Mouse (Mus musculus) spleen, adult 12 weeks (tissue): ENCODE measurements around the gene Manf.

Experiments used
- DNase-seq: peaks from one replicate; pipeline ENCODE4 v3.0.0; 2022; ENCODE audit warnings: low spot score

Manf gene

GRCm38 (mm10) chr9:106884996-106885900 lies 6.5 kb downstream of the Manf start:
- DNase-seq, result peak; percentile 9

- DNase-seq, result no peak
Observed at GRCm38 (mm10) chr9:106884306-106884705, 7.5 kb downstream of the Manf start.

- no peak for DNase-seq
Observed at GRCm38 (mm10) chr9:106883085-106883484, 8.7 kb downstream of the Manf start.

GRCm38 (mm10) chr9:106882176-106882575 lies 9.6 kb downstream of the Manf start:
- no peak for DNase-seq

GRCm38 (mm10) chr9:106881071-106881755 lies 10.6 kb downstream of the Manf start:
- DNase-seq, result no peak

GRCm38 (mm10) chr9:106879471-106879870 lies 12.3 kb downstream of the Manf start:
- no peak for DNase-seq

GRCm38 (mm10) chr9:106876666-106877065 lies 15.1 kb downstream of the Manf start:
- no peak for DNase-seq

GRCm38 (mm10) chr9:106874216-106874615 lies 17.6 kb downstream of the Manf start:
- DNase-seq, result no peak

- no peak for DNase-seq
Observed at GRCm38 (mm10) chr9:106858036-106858435, 33.7 kb downstream of the Manf start.

- DNase-seq, result no peak
Observed at GRCm38 (mm10) chr9:106856664-106857063, 35.1 kb downstream of the Manf start.

GRCm38 (mm10) chr9:106842800-106843199 lies 49.0 kb downstream of the Manf start:
- no peak for DNase-seq

- DNase-seq, result no peak
Observed at GRCm38 (mm10) chr9:106840569-106840968, 51.2 kb downstream of the Manf start.

- peak; percentile 85 for DNase-seq
Observed at GRCm38 (mm10) chr9:106822381-106823104, 69.2 kb downstream of the Manf start.

- DNase-seq, result peak; percentile 80
Observed at GRCm38 (mm10) chr9:106821618-106822380, 70.0 kb downstream of the Manf start, which contains the start of gene Dcaf1. Gene Dcaf1 (plus strand): TSS chr9:106821874.

GRCm38 (mm10) chr9:106821050-106821617 lies 70.6 kb downstream of the Manf start:
- no peak for DNase-seq

- no peak for DNase-seq
Observed at GRCm38 (mm10) chr9:106819201-106819600, 72.6 kb downstream of the Manf start.

GRCm38 (mm10) chr9:106818191-106818590 lies 73.6 kb downstream of the Manf start:
- DNase-seq, result no peak

- no peak for DNase-seq
Observed at GRCm38 (mm10) chr9:106806503-106806902, 85.3 kb downstream of the Manf start.

GRCm38 (mm10) chr9:106790831-106791230 lies 100.9 kb downstream of the Manf start:
- no peak for DNase-seq

- DNase-seq, result no peak
Observed at GRCm38 (mm10) chr9:106789363-106789762, 102.4 kb downstream of the Manf start.

- peak; percentile 63 for DNase-seq
Observed at GRCm38 (mm10) chr9:106788812-106789321, 102.9 kb downstream of the Manf start, which contains the start of gene Rad54l2. Gene Rad54l2 (minus strand): TSS chr9:106789194.
